Mouse (Mus musculus) stomach, embryonic 15.5 days (tissue): ENCODE data around the gene Perp. TPM values are rescaled to one million over a fixed set of nuclear protein-coding genes. Genes with fewer than 3 reads are reported as not detected.

ENCODE experiments used
- ATAC-seq: fragments of 200-750 bp; cut with Nextera tagmentation; 2 replicates; pipeline ENCODE4 v1.8.0; 2017; ENCODE audit warnings: low read depth, moderate number of reproducible peaks, moderate TSS enrichment; ENCODE audit not compliant: insufficient read depth, low FRiP score
- H3K27ac ChIP-seq: fragments of 300-500 bp; sonication (generic); 2 replicates; pipeline ENCODE4 v1.5.1; 2015; ENCODE audit warnings: mild to moderate bottlenecking, inconsistent platforms
- H3K27me3 ChIP-seq: fragments of 300-500 bp; sonication (generic); replicated peaks from 2 replicates; pipeline ENCODE4 v1.6.1; 2015; ENCODE audit warnings: inconsistent platforms
- H3K36me3 ChIP-seq: fragments of 300-500 bp; sonication (generic); 2 replicates; pipeline ENCODE4 v1.6.1; 2015; ENCODE audit warnings: inconsistent platforms
- H3K4me1 ChIP-seq: fragments of 300-500 bp; sonication (generic); 2 replicates; pipeline ENCODE4 v1.6.1; 2015; ENCODE audit warnings: inconsistent platforms
- H3K4me2 ChIP-seq: fragments of 300-500 bp; sonication (generic); 2 replicates; pipeline ENCODE4 v1.6.1; 2015; ENCODE audit warnings: mild to moderate bottlenecking, inconsistent platforms
- H3K4me3 ChIP-seq: fragments of 300-500 bp; sonication (generic); replicated peaks from 2 replicates; pipeline ENCODE4 v1.5.1; 2015; ENCODE audit warnings: inconsistent platforms
- H3K9ac ChIP-seq: fragments of 300-500 bp; sonication (generic); 2 replicates; pipeline ENCODE4 v1.6.1; 2015; ENCODE audit warnings: inconsistent platforms
- H3K9me3 ChIP-seq: fragments of 300-500 bp; sonication (generic); 2 replicates; pipeline ENCODE4 v1.6.1; 2016; ENCODE audit warnings: inconsistent platforms
- whole genome bisulfite sequencing: fragments of 180-500 bp; shearing (Covaris S2); methylation state at CpG from one replicate; pipeline ENCODE4 v1.1.7; 2015; 5-methylcytosine and 5-hydroxymethylcytosine counted together
- polyA plus RNA-seq: library from polyadenylated mRNA; unstranded; fragments of >200 nt; fragmentation: Nextera tagmentation; extraction: Ambion mirVana; gene quantifications from 2 replicates; pipeline ENCODE4 v1.2.1, GENCODE M21; 2015

Perp gene
- polyA plus RNA-seq, 1 experiment from 2014 or later, result 297 TPM

- Histone ChIP-seq H3K9me3 (no peaks in the 10 kb centered on the region), H3K4me3 (no peak overlapping the region), H3K4me1 (no peaks in the 10 kb centered on the region), H3K9ac (no peak overlapping the region), H3K27me3 (no peaks in the 10 kb centered on the region), H3K27ac (no peak overlapping the region), H3K36me3 (no peaks in the 10 kb centered on the region), H3K4me2 (no peak overlapping the region)
- 20% methylated on average over 6 of the region's 6 CpGs for WGBS
- no peak for ATAC-seq
Observed at GRCm38 (mm10) chr10:18904108-18904507, 59.3 kb downstream of the Perp start.

Other genes with a start within 250 kb of the Perp start
- gene Arfgef3, start 101.1 kb upstream of the Perp start, polyA plus RNA-seq, result 2.6 and 2.8 TPM in 2 replicates
- 0.13 and 0.34 TPM in 2 replicates for gene Gm4922, start 58.2 kb upstream of the Perp start, polyA plus RNA-seq
- 2.6 TPM in 2 replicates for gene Tnfaip3, start 170.6 kb downstream of the Perp start, polyA plus RNA-seq